Mouse (Mus musculus) heart, embryonic 13.5 days (tissue): ENCODE results near the gene Nmnat3. TPM values are rescaled to one million over a fixed set of nuclear protein-coding genes. Genes with fewer than 3 reads are reported as not detected.
"Not testable (repeated sequence)": the region's sequence is repeated elsewhere in the genome, so short reads cannot be mapped to it uniquely, and the experiment has no call there.

Source experiments
- ATAC-seq: fragments of 200-750 bp; cut with Nextera tagmentation; 2 replicates; pipeline ENCODE4 v1.8.0; 2017; ENCODE audit warnings: moderate TSS enrichment; ENCODE audit not compliant: insufficient number of reproducible peaks, low FRiP score, low TSS enrichment; ENCODE audit errors: extremely low read depth
- H3K27ac ChIP-seq: fragments of 300-500 bp; sonication (generic); replicated peaks from 2 replicates; pipeline ENCODE4 v1.5.1; 2015; ENCODE audit warnings: moderate library complexity, mild to moderate bottlenecking, inconsistent platforms
- H3K27me3 ChIP-seq: fragments of 300-500 bp; sonication (generic); replicated peaks from 2 replicates; pipeline ENCODE4 v1.6.1; 2015; ENCODE audit warnings: mild to moderate bottlenecking, inconsistent platforms
- H3K36me3 ChIP-seq: fragments of 300-500 bp; sonication (generic); 2 replicates; pipeline ENCODE4 v1.6.1; 2015; ENCODE audit warnings: mild to moderate bottlenecking, inconsistent platforms
- H3K4me1 ChIP-seq: fragments of 300-500 bp; sonication (generic); 2 replicates; pipeline ENCODE4 v1.6.1; 2015; ENCODE audit warnings: inconsistent platforms
- H3K4me2 ChIP-seq: fragments of 300-500 bp; sonication (generic); 2 replicates; pipeline ENCODE4 v1.6.1; 2015; ENCODE audit warnings: inconsistent platforms, mild to moderate bottlenecking, moderate library complexity
- H3K4me3 ChIP-seq: fragments of 300-500 bp; sonication (generic); 2 replicates; pipeline ENCODE4 v1.5.1; 2015; ENCODE audit warnings: moderate library complexity, mild to moderate bottlenecking, inconsistent platforms
- H3K9ac ChIP-seq: fragments of 300-500 bp; sonication (generic); 2 replicates; pipeline ENCODE4 v1.6.1; 2015; ENCODE audit warnings: inconsistent platforms, mild to moderate bottlenecking, moderate library complexity
- H3K9me3 ChIP-seq: fragments of 300-500 bp; sonication (generic); 2 replicates; pipeline ENCODE4 v1.6.1; 2016; ENCODE audit warnings: inconsistent platforms
- WGBS: fragments of 180-500 bp; shearing (Covaris S2); methylation state at CpG from one replicate; pipeline ENCODE4 v1.1.7; 2015; ENCODE audit warnings: mixed read lengths; 5-methylcytosine and 5-hydroxymethylcytosine counted together
- polyA plus RNA-seq: library from polyadenylated mRNA; unstranded; fragments of >200 nt; fragmentation: Nextera tagmentation; extraction: Ambion mirVana; gene quantifications from 2 replicates; pipeline ENCODE4 v1.2.1, GENCODE M21; 2015

Gene Nmnat3
- 8.7 and 9.4 TPM in 2 replicates for polyA plus RNA-seq

- not testable (repeated sequence) for H3K36me3 ChIP-seq, ATAC-seq, H3K27me3 ChIP-seq, H3K9me3 ChIP-seq, H3K4me3 ChIP-seq, H3K9ac ChIP-seq, H3K27ac ChIP-seq, H3K4me2 ChIP-seq, H3K4me1 ChIP-seq
- WGBS, result 67% methylated on average over 6 of the region's 6 CpGs
Observed at GRCm38 (mm10) chr9:98287135-98287534, at the start of gene Nmnat3. Nmnat3 (plus strand) TSS chr9:98287435.

- Histone ChIP-seq H3K36me3 (no peaks in the 10 kb centered on the region), H3K4me2 (no peak overlapping the region), H3K9ac (no peak overlapping the region), H3K27me3 (no peaks in the 10 kb centered on the region), H3K27ac (no peak overlapping the region), H3K4me3 (no peak overlapping the region), H3K4me1 (no peaks in the 10 kb centered on the region), H3K9me3 (no peaks in the 10 kb centered on the region)
- 72% methylated on average over 2 of the region's 2 CpGs for WGBS
- ATAC-seq, result no peak
Observed at GRCm38 (mm10) chr9:98243481-98243880, 43.8 kb upstream of the Nmnat3 start.

GRCm38 (mm10) chr9:98244223-98244622 lies 43.0 kb upstream of the Nmnat3 start:
- no peak; the same call in 1 of the 2 replicates for ATAC-seq
- Histone ChIP-seq H3K4me1 (no peaks in the 10 kb centered on the region), H3K27ac (no peak overlapping the region), H3K4me3 (no peak overlapping the region), H3K9me3 (no peaks in the 10 kb centered on the region), H3K9ac (no peak overlapping the region), H3K4me2 (no peak overlapping the region), H3K36me3 (no peaks in the 10 kb centered on the region), H3K27me3 (no peaks in the 10 kb centered on the region)
- 39% methylated on average over 2 of the region's 2 CpGs for WGBS

- ATAC-seq, result no peak
- Histone ChIP-seq H3K9ac (no peak overlapping the region), H3K36me3 (no peaks in the 10 kb centered on the region), H3K27me3 (no peaks in the 10 kb centered on the region), H3K4me2 (no peak overlapping the region), H3K4me1 (no peaks in the 10 kb centered on the region), H3K9me3 (no peaks in the 10 kb centered on the region), H3K4me3 (no peak overlapping the region), H3K27ac (no peak overlapping the region)
- 67% methylated on average over 2 of the region's 2 CpGs for WGBS
Observed at GRCm38 (mm10) chr9:98245226-98245625, 42.0 kb upstream of the Nmnat3 start.

GRCm38 (mm10) chr9:98246351-98246750 lies 40.9 kb upstream of the Nmnat3 start:
- no peak overlapping the region for H3K4me2 ChIP-seq
- no peak overlapping the region for H3K4me3 ChIP-seq
- no peaks in the 10 kb centered on the region for H3K27me3 ChIP-seq
- no peak overlapping the region for H3K27ac ChIP-seq
- ATAC-seq, result no peak
- no peaks in the 10 kb centered on the region for H3K9me3 ChIP-seq
- no peaks in the 10 kb centered on the region for H3K36me3 ChIP-seq
- no peak overlapping the region for H3K9ac ChIP-seq
- 80% methylated on average over 1 of the region's 1 CpGs for WGBS
- H3K4me1 ChIP-seq, result no peaks in the 10 kb centered on the region

- H3K4me1 ChIP-seq, result no peaks in the 10 kb centered on the region
- no peak overlapping the region for H3K4me3 ChIP-seq
- H3K4me2 ChIP-seq, result no peak overlapping the region
- no peaks in the 10 kb centered on the region for H3K36me3 ChIP-seq
- no peaks in the 10 kb centered on the region for H3K27me3 ChIP-seq
- H3K9ac ChIP-seq, result no peak overlapping the region
- H3K27ac ChIP-seq, result no peak overlapping the region
- no peaks in the 10 kb centered on the region for H3K9me3 ChIP-seq
- ATAC-seq, result no peak
- WGBS, result 77% methylated on average over 8 of the region's 8 CpGs
Observed at GRCm38 (mm10) chr9:98260210-98260609, 27.0 kb upstream of the Nmnat3 start.

- Histone ChIP-seq H3K4me1 (no peaks in the 10 kb centered on the region), H3K4me2 (no peak overlapping the region), H3K36me3 (no peaks in the 10 kb centered on the region), H3K9ac (no peak overlapping the region), H3K9me3 (no peaks in the 10 kb centered on the region), H3K27me3 (peaks cover 5% of the 10 kb centered on the region; the same call in 1 of the 2 replicates), H3K4me3 (no peak overlapping the region), H3K27ac (no peak overlapping the region)
- ATAC-seq, result no peak
- 33% methylated on average over 1 of the region's 1 CpGs for WGBS
Observed at GRCm38 (mm10) chr9:98261461-98262011, 25.7 kb upstream of the Nmnat3 start.

GRCm38 (mm10) chr9:98264916-98265315 lies 22.3 kb upstream of the Nmnat3 start:
- H3K27ac ChIP-seq, result no peak overlapping the region
- no peaks in the 10 kb centered on the region for H3K36me3 ChIP-seq
- H3K27me3 ChIP-seq, result peaks cover 5% of the 10 kb centered on the region; the same call in 1 of the 2 replicates
- H3K9ac ChIP-seq, result no peak overlapping the region
- no peak overlapping the region for H3K4me3 ChIP-seq
- H3K4me2 ChIP-seq, result no peak overlapping the region
- WGBS, result 68% methylated on average over 5 of the region's 5 CpGs
- no peaks in the 10 kb centered on the region for H3K9me3 ChIP-seq
- no peaks in the 10 kb centered on the region for H3K4me1 ChIP-seq
- no peak for ATAC-seq

- H3K9ac ChIP-seq, result no peak overlapping the region
- no peaks in the 10 kb centered on the region for H3K27me3 ChIP-seq
- H3K4me1 ChIP-seq, result no peaks in the 10 kb centered on the region
- no peak overlapping the region for H3K4me2 ChIP-seq
- H3K36me3 ChIP-seq, result no peaks in the 10 kb centered on the region
- WGBS, result 53% methylated on average over 5 of the region's 5 CpGs
- H3K9me3 ChIP-seq, result no peaks in the 10 kb centered on the region
- no peak overlapping the region for H3K4me3 ChIP-seq
- ATAC-seq, result no peak
- no peak overlapping the region for H3K27ac ChIP-seq
Observed at GRCm38 (mm10) chr9:98272734-98273133, 14.5 kb upstream of the Nmnat3 start.

GRCm38 (mm10) chr9:98275080-98275479 lies 12.2 kb upstream of the Nmnat3 start:
- WGBS, result 85% methylated on average over 10 of the region's 10 CpGs
- no peak for ATAC-seq

GRCm38 (mm10) chr9:98280162-98280561 lies 7.1 kb upstream of the Nmnat3 start:
- Histone ChIP-seq H3K36me3 (no peaks in the 10 kb centered on the region), H3K4me2 (no peak overlapping the region), H3K27me3 (no peaks in the 10 kb centered on the region), H3K4me1 (no peaks in the 10 kb centered on the region), H3K9me3 (no peaks in the 10 kb centered on the region), H3K4me3 (no peak overlapping the region), H3K27ac (no peak overlapping the region), H3K9ac (no peak overlapping the region)
- WGBS, result 62% methylated on average over 5 of the region's 5 CpGs
- ATAC-seq, result no peak

More at GRCm38 (mm10) chr9:98275080-98275479, 12.2 kb upstream of the Nmnat3 start:
- Histone ChIP-seq H3K27me3 (no peaks in the 10 kb centered on the region), H3K36me3 (no peaks in the 10 kb centered on the region), H3K9me3 (no peaks in the 10 kb centered on the region), H3K4me2 (no peak overlapping the region), H3K9ac (no peak overlapping the region), H3K4me3 (no peak overlapping the region), H3K27ac (no peak overlapping the region), H3K4me1 (no peaks in the 10 kb centered on the region)

GRCm38 (mm10) chr9:98285606-98286301 lies 1.5 kb upstream of the Nmnat3 start:
- no peaks in the 10 kb centered on the region; the same call in 1 of the 2 replicates for H3K27me3 ChIP-seq
- no peaks in the 10 kb centered on the region for H3K4me1 ChIP-seq
- WGBS, result 66% methylated on average over 9 of the region's 9 CpGs
- H3K4me2 ChIP-seq, result no peak overlapping the region
- H3K36me3 ChIP-seq, result no peaks in the 10 kb centered on the region
- H3K9me3 ChIP-seq, result no peaks in the 10 kb centered on the region
- no peak overlapping the region for H3K4me3 ChIP-seq
- no peak overlapping the region for H3K27ac ChIP-seq
- no peak overlapping the region for H3K9ac ChIP-seq
- ATAC-seq, result no peak
